Mouse (Mus musculus) myocyte (in vitro differentiated cells): ENCODE measurements around the gene Reg3g.

Experiments
- CEBPB ChIP-seq: IDR thresholded peaks from 2 replicates; pipeline ENCODE4 v1.6.1; 2011; ENCODE audit warnings: mild to moderate bottlenecking, moderate library complexity; ENCODE audit not compliant: poor library complexity, insufficient read depth, severe bottlenecking
- E2F4 ChIP-seq: IDR thresholded peaks from one replicate; pipeline ENCODE4 v1.6.1; 2011; ENCODE audit warnings: mild to moderate bottlenecking, control low read depth, moderate library complexity; ENCODE audit not compliant: insufficient read depth
- MAX ChIP-seq: IDR thresholded peaks from one replicate; pipeline ENCODE4 v1.6.1; 2011; ENCODE audit warnings: low read depth, mild to moderate bottlenecking, control low read depth
- MYOD1 ChIP-seq, 3 experiments: IDR thresholded peaks; one replicate each; pipeline ENCODE4 v1.6.1; 2011; ENCODE audit warnings: control low read depth in 2 of 3, low read depth in 2 of 3, mild to moderate bottlenecking in 2 of 3, moderate library complexity in 1 of 3; ENCODE audit not compliant: insufficient read length in 2 of 3, control insufficient read depth in 1 of 3
- POLR2A ChIP-seq: IDR thresholded peaks from one replicate; pipeline ENCODE4 v1.6.1; 2011; ENCODE audit warnings: low read depth, mild to moderate bottlenecking, control low read depth, moderate library complexity; ENCODE audit not compliant: insufficient read length
- POLR2AphosphoS2 ChIP-seq: IDR thresholded peaks from one replicate; pipeline ENCODE4 v1.6.1; 2011; ENCODE audit warnings: low read depth, control low read depth; ENCODE audit not compliant: insufficient read length
- SRF ChIP-seq: IDR thresholded peaks from one replicate; pipeline ENCODE4 v1.6.1; 2011; ENCODE audit warnings: low read depth; ENCODE audit not compliant: control insufficient read depth, insufficient read length
- TCF12 ChIP-seq: IDR thresholded peaks from one replicate; pipeline ENCODE4 v1.6.1; 2011; ENCODE audit warnings: mild to moderate bottlenecking, control low read depth; ENCODE audit not compliant: poor library complexity, insufficient read depth, severe bottlenecking
- TCF3 ChIP-seq: IDR thresholded peaks from one replicate; pipeline ENCODE4 v1.6.1; 2011; ENCODE audit warnings: low read depth, control low read depth; ENCODE audit not compliant: insufficient read length
- USF1 ChIP-seq: IDR thresholded peaks from one replicate; pipeline ENCODE4 v1.6.1; 2011; ENCODE audit warnings: low read depth, mild to moderate bottlenecking, control low read depth, moderate library complexity

GRCm38 (mm10) chr6:78460191-78460825, 8.4 kb downstream of the Reg3g start:
- TF ChIP-seq POLR2AphosphoS2 (no peak), POLR2A (no peak), E2F4 (no peak), MAX (no peak), TCF12 (no peak), MYOD1 (IDR thresholded peaks at IDR 0.05; ENCODE audit: control insufficient read depth in 1 of 3, insufficient read length in 2 of 3, low read depth in 2 of 3) (no peak), USF1 (no peak), TCF3 (no peak), SRF (no peak), CEBPB (no peak)
